Mouse (Mus musculus) layer of hippocampus, postnatal 25 days (tissue): ENCODE measurements around the gene Arid5b. TPM values are rescaled to one million over a fixed set of nuclear protein-coding genes. Genes with fewer than 3 reads are reported as not detected.

Experiments
- DNase-seq, 2 experiments: peaks; one replicate each; pipeline ENCODE4 v3.0.0; 2022; ENCODE audit warnings: mixed read lengths in 2 of 2, low spot score in 1 of 2; ENCODE audit errors: extremely low spot score in 1 of 2
- total RNA-seq, 2 experiments: library from RNA; stranded (reverse); gene quantifications; 2 replicates each; pipeline ENCODE4 v1.2.3; 2021

Arid5b gene
- total RNA-seq, 2 experiments from 2014 or later = 21.5 to 22.8 TPM

DNA sequence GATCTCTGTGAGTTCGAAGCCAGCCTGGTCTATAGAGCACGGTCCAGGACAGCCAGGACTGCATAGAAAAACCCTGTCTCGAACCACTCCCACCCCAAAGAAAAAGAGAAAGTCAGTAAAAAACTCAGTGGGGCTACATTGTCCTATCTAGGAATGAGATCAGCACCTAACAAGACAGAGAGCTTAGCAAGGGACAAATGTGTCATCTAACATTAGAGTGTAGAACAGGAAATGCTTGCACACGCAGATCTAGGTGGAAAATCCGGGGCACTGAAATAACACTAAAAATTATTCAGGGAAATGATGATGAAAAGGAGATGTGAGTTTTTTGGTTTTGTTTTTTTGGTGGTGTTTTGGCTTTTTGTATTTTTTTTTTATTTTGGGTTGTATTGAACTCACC, 212.4 kb downstream of the Arid5b start:
- DNase-seq = no peak

DNA sequence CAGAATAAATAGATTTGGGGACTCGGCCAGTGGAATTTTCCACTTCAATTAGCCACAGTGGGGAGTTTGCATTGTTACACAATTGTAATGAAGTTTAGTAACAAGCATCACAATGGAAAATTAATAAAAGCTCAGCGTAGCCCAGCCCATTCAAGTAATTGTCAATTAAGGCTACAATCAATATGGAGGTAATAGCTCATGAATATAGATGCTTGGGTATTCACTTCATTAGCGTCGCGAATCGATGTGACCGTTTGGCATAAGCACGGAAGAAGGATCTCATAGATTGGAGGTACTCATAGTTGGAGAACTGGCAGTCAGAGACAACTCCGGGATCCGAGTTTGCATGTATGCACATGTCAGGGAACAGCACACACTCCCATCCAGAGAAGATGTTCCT, 214.0 kb downstream of the Arid5b start:
- DNase-seq = no peak

DNA sequence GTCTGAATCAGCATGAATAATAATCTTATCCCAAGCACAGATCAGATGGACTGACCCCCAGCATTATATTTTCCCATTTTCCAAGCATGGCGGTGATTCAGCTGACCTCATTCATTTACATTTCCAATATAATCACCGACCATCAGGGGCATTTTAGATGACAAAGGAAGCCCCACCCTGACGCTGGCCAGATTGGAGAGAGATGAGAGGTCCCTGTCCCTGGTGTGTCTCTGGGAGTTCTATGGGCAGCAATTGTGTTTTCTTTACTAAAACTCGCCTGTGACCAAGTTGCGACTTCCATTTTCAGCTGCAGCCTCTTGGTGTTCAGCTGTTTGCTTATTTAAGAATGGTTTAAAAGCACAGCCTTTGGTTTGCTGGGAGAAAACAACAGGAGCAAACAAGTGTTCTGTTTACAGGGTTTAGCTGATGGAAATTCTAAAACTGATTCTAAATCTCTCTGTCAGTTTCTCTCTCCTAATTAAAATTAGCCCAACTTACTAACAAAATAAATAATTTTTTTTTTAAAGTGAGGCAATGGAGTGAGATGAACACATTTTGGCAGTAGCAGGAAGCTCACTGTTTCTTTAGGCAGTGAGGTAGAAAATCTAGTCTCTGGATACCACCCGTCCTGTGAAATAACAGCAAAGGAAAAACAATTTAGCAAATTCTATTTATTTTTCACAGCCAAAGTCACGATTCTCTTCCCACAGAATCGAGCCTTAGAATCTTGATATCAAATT, 214.6 kb downstream of the Arid5b start:
- no peak for DNase-seq

DNA sequence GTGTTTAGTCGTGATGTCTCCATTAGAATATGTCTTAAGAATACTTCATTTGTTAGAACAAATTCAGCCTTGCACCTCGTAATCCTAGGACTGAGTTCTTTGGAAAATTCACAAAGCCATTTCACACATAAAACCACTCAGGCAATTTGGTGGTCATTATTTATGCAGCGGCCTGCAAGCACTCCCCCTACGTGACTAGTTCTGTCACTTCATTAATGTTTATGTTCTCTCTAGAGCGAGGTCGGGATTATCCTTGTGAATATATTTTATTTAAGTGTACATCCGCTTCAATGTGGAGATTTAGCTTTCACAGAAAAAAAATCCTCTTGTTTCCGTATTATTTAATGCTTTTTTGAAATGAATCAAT, 217.3 kb downstream of the Arid5b start:
- DNase-seq = no peak

GRCm38 (mm10) chr10:68060590-68061248, 217.8 kb downstream of the Arid5b start:
- no peak for DNase-seq

DNA sequence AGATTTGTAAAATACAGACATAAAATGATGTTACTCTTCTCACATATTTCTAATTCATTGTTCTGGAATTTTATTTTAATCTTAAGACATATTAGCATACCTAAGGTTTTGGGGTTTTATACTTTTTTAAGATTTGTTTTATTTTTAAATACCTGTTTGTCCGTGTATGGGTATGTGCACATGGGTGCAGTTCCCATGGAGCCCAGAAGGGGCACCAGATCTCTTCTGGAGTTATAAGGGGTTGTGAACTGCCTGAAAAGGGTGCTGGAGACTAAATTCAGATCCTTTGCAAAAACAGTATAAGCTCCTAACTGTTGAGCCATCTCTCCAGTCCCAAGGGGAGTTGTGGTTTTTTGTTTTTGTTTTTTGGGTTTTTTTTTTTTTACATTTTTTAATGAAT, 220.2 kb downstream of the Arid5b start:
- DNase-seq = no peak

DNA sequence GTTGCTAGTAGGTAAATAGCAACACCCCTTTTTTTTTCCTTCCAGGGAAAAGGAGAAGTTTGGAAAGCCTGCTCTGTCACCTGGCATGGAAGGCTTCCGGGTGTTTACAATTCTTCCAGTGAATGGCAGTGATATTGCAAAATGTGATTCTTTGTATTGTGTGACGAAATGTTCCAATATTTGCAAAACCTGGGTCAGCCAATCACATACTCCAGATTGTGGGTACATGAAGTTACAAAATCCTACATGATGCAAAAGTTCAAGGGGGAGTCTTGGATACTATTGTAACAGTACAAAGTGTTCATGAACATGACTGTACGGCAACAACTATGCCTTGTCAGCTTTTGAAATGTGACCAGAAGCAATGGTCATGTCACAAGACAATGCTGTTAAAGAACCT, 220.7 kb downstream of the Arid5b start:
- no peak for DNase-seq

DNA sequence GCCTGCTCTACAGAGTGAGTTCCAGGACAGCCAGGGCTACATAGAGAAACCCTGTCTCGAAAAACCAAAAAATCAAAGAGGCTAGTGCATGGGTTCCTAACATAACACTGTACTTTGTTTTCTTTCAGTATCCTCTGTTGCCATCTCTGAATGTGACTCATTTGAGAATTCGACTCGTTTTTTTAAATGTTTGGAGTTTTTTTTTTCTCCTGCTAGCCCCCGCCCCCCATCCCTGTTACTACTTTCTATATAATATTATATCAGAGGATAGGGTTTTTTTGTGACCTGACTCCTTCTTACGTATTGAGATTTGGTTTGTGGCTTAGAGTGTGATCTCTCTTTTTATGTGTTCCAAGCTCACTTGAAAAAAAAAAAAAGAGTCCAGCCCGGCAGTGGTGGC, 223.8 kb downstream of the Arid5b start:
- no peak for DNase-seq

GRCm38 (mm10) chr10:68054131-68054530, 224.4 kb downstream of the Arid5b start:
- no peak for DNase-seq

- no peak for DNase-seq
Measured at GRCm38 (mm10) chr10:68052307-68052706, 226.2 kb downstream of the Arid5b start.

DNA sequence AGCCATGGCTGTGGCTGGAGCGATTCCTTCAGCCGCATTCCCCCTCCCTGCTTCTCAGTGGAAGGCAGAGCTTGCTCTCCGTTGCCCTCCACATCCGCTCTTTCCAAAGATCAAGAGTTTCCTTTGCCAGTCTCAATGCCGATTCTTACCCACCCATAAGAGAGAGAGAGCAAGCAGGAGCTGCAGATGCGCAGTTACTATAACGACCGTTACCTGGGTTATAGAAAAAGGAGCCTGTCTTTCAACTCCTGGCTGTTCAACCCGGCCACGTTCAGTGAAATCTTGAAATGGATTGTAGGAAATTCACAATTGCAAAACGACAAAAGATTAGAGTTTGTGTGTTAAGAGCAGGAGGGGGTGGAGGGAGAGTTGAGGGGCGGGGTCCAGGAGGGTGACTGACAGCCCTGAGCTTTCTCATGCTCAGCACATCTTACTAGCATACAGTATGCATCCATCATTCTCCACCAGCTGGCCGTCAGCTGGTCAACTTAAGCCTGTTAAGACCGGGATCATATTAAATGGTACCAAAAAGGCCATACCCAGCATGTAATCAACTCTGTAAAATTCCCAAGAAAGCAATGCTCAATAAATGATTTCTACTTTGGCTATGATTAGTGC, 227.1 kb downstream of the Arid5b start:
- no peak for DNase-seq

GRCm38 (mm10) chr10:68050882-68051281, 227.7 kb downstream of the Arid5b start:
- DNase-seq = no peak

GRCm38 (mm10) chr10:68048641-68049305, 229.8 kb downstream of the Arid5b start:
- no peak for DNase-seq

- no peak for DNase-seq
Measured at GRCm38 (mm10) chr10:68044864-68045263, 233.7 kb downstream of the Arid5b start.

GRCm38 (mm10) chr10:68043973-68044372, 234.6 kb downstream of the Arid5b start:
- no peak for DNase-seq
